ENCODE assay signal across 8 mouse cellular contexts in genomic region chr12:71136974-71137491, GRCm38 (mm10). TPM values are rescaled to one million over a fixed set of nuclear protein-coding genes. Genes with fewer than 3 reads are reported as not detected.
DNase-seq lines count a peak whose midpoint lies in the region; ATAC-seq and TF ChIP-seq lines count a peak whose summit lies in the region.

No protein-coding gene starts in this region.

- H3K36me3 ChIP-seq in hindbrain, embryonic 13.5 days = peaks cover 31% of the 10 kb centered on the region

- peak overlapping the region; percentile 86 for H3K27ac ChIP-seq in hindbrain, embryonic 13.5 days

- no peaks in the 10 kb centered on the region for H3K27me3 ChIP-seq in Patski
- no peaks in the 10 kb centered on the region for H3K27me3 ChIP-seq in hindbrain, embryonic 13.5 days

- no peak for TF ChIP-seq CTCF in Patski (IDR thresholded peaks at IDR 0.05)

- H3K4me1 ChIP-seq in hindbrain, embryonic 13.5 days (replicated peaks) = peaks cover 38% of the 10 kb centered on the region

- peak overlapping the region; percentile 99 for H3K4me3 ChIP-seq in hindbrain, embryonic 13.5 days

- H3K9me3 ChIP-seq in hindbrain, embryonic 13.5 days = no peaks in the 10 kb centered on the region

- H3K4me2 ChIP-seq in hindbrain, embryonic 13.5 days = peak overlapping the region; percentile 89

- CTCF ChIA-PET in Patski (lab: Charles Lee) = interaction anchor here (1.5 to 3.1 kb wide), 2 partner anchors 11 to 89 kb away, joined by 3 to 9 read pairs; no protein-coding TSS in a partner anchor

- peak overlapping the region; percentile 94 for H3K9ac ChIP-seq in hindbrain, embryonic 13.5 days

- peak; percentile 48 for ATAC-seq in Patski
- ATAC-seq in hindbrain, embryonic 13.5 days (ENCODE audit: low FRiP score) = peak; percentile 87

- in situ Hi-C loops in Patski (cut with MboI; ENCODE audit: low pct_unique_long_range_greater_than_20kb) = no loop called here

- WGBS in hindbrain, embryonic 13.5 days = under 1% methylated on average over 30 of the region's 30 CpGs

- no peak for DNase-seq in Patski (ENCODE audit: low read depth, low spot score)
- peak; percentile 88 to 93 for DNase-seq in cerebellum, postnatal 14 days
- DNase-seq in frontal cortex, postnatal 14 days (ENCODE audit: low spot score in 2 of 2) = peak; percentile 48 to 56
- DNase-seq in layer of hippocampus, postnatal 25 days (ENCODE audit: extremely low spot score in 1 of 2, low spot score in 1 of 2) = peak; percentile 63 to 78
- DNase-seq in lung, postnatal 36 days = peak; percentile 90
- DNase-seq in retina, postnatal 7 days (ENCODE audit: low read depth, low spot score) = peak; percentile 93
- peak; percentile 61 for DNase-seq in urinary bladder, adult 2 months (ENCODE audit: low spot score)

- POLR2A ChIA-PET in Patski (lab: Charles Lee) = no interaction called here

RNA-seq across cellular contexts. Expression of gene 2700049A03Rik, which starts 0.4 kb away (rescaled TPM):
- 7.5 TPM for polyA plus RNA-seq in Patski (2021)
- 16.3 TPM in 2 replicates for polyA plus RNA-seq in hindbrain, embryonic 13.5 days (2015; fragmentation: Nextera tagmentation; extraction: Ambion mirVana)
- total RNA-seq in layer of hippocampus, postnatal 25 days (2021) = 1 to 10 TPM; 5.4 to 6.6 TPM
- 4.7 and 5.1 TPM in 2 replicates for polyA plus RNA-seq in urinary bladder, adult 2 months (2012; rRNA removed)

RNA-seq across cellular contexts. Expression of gene Timm9, which starts 0.5 kb away (rescaled TPM):
- polyA plus RNA-seq in Patski (2021) = 52.0 TPM
- polyA plus RNA-seq in hindbrain, embryonic 13.5 days (2015; fragmentation: Nextera tagmentation; extraction: Ambion mirVana) = 93.2 and 96.7 TPM in 2 replicates
- total RNA-seq in layer of hippocampus, postnatal 25 days (2021) = 10 to 100 TPM; 54.0 to 54.6 TPM
- 29.6 and 35.3 TPM in 2 replicates for polyA plus RNA-seq in urinary bladder, adult 2 months (2012; rRNA removed)

RNA-seq across cellular contexts. Expression of gene Tomm20l, which starts 25.8 kb away (rescaled TPM):
- not detected for polyA plus RNA-seq in Patski (2021)
- not detected in 2 replicates for polyA plus RNA-seq in hindbrain, embryonic 13.5 days (2015; fragmentation: Nextera tagmentation; extraction: Ambion mirVana)
- total RNA-seq in layer of hippocampus, postnatal 25 days (2021) = not detected
- polyA plus RNA-seq in urinary bladder, adult 2 months (2012; rRNA removed) = not detected in 2 replicates
